Mouse (Mus musculus): ENCODE measurements around the gene Ptcd3.
"Not testable (repeated sequence)": the region's sequence is repeated elsewhere in the genome, so short reads cannot be mapped to it uniquely, and the experiment has no call there.

The Ptcd3 gene

GRCm38 (mm10) chr6:71871396-71871795, 37.2 kb downstream of the Ptcd3 start:
- peak in 1 of 2 experiments; percentile 13 for DNase-seq (ENCODE audit: low spot score in 2 of 2)

- peak in 1 of 2 experiments; percentile 8 for DNase-seq (ENCODE audit: low spot score in 2 of 2)
Observed at GRCm38 (mm10) chr6:71868809-71869208, 39.7 kb downstream of the Ptcd3 start.

DNA sequence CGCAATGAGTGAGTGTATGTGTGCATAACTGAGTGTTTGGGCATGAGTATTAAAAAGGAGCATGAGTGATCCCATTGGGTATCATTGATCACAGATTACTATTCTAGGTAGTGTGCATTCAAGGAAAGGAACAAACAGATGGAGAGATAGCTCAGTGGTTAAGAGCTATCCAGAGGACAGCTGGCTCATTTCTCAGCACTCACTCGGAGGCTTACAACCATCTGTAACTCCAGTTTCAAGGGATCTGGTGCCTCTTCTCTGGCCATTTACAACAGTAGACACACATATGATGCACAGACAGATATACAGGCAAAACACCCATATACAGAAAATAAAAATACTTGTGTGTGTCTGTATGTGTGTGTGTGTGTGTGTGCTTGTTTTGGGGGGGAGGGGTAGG, 40.8 kb downstream of the Ptcd3 start:
- DNase-seq (ENCODE audit: low spot score in 2 of 2) = no peak

DNA sequence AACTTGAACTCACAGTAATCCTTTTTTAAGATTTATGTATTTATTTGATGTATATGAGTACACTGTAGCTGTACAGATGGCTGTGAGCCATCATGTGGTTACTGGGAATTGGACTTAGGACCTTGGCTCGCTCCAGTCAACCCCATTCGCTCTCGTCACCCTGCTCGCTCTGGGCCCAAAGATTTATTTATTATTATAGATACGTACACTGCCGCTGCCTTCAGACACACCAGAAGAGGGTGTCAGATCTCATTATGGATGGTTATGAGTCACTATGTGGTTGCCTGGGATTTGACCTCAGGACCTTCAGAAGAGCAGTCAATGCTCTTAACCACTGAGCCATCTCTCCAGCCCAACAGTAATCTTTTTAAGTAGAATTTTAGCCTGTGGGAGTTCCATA, 61.6 kb downstream of the Ptcd3 start:
- DNase-seq (ENCODE audit: low spot score in 2 of 2) = not testable (repeated sequence)

DNA sequence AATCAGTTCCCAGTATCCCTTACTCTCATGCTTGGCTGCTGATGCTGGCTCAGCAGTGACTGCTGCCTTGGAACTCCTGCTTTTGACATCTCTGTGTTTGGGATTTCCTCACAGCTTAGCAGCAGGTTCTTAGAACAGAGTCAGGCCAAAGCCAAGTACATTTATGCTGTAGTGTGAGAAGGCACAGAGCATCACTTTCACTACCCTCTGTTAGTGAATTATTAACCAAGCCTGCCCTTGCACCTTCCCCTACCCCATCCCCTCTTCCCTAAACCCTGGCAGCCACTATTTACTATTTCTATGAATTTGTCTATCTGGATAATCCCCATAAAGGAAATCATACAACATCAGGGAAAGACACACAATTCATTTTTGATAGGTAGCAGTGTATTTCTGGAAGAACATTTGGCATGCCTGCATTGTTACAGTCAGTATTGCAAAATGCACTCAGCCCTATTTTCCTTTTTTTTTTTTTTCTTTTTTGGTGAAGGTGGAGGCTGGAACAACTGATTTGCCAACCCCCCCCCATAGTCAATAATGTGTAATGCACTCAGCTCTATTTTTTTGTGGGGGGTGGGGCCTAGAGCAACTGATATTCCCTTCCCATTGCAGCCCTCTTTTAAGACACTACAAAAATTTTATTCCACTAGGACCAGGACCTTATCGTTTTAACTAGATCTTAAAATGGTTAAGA, 67.8 kb downstream of the Ptcd3 start:
- no peak for DNase-seq (ENCODE audit: low spot score in 2 of 2)

GRCm38 (mm10) chr6:71839815-71840214, 68.7 kb downstream of the Ptcd3 start:
- DNase-seq (ENCODE audit: low spot score in 2 of 2) = no peak

DNA sequence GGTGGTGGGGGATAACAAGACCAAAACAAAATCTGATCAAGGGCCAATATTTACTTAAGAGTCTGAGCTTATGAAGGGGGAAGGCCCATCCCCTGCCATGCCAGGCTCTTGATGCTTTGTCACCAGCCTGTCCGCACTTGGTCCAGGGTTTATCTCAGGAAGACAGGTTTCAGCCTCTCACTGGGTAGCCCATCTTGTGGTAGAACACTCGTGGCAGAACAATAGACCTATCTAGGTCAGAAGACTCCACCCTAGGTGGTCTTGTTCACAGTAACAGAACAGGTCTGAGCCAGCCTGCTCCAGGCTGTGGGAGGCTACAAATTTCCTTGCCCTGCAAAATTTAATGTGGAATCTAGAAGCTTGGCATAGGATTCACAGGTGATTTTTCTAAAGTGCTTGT, 71.7 kb downstream of the Ptcd3 start:
- DNase-seq (ENCODE audit: low spot score in 2 of 2) = no peak

GRCm38 (mm10) chr6:71831581-71831960, 77.0 kb downstream of the Ptcd3 start:
- peak; percentile 95 to 97 for DNase-seq (ENCODE audit: low spot score in 2 of 2)

GRCm38 (mm10) chr6:71830690-71831580, 77.6 kb downstream of the Ptcd3 start, which contains the start of gene Immt:
Immt (plus strand) TSS chr6:71831331.
- peak; percentile 97 to 98 for DNase-seq (ENCODE audit: low spot score in 2 of 2)

All from spleen, postnatal 36 days (tissue).